Mouse (Mus musculus) heart, embryonic 10.5 days (tissue): ENCODE measurements around the gene Cadps2. TPM values are rescaled to one million over a fixed set of nuclear protein-coding genes. Genes with fewer than 3 reads are reported as not detected.
A peak's percentile ranks its signal among the peaks of the same experiment; 100 is the strongest.

Source experiments
- DNase-seq: peaks from one replicate; pipeline ENCODE4 v3.0.0-alpha.2; 2017; ENCODE audit warnings: low spot score
- H3K27ac ChIP-seq: fragments of 300-500 bp; sonication (generic); 2 replicates; pipeline ENCODE4 v1.5.1; 2016; ENCODE audit warnings: mild to moderate bottlenecking
- H3K27me3 ChIP-seq: fragments of 300-500 bp; sonication (generic); 2 replicates; pipeline ENCODE4 v1.6.1; 2016; ENCODE audit warnings: mild to moderate bottlenecking; ENCODE audit not compliant: poor library complexity, insufficient read depth, severe bottlenecking
- H3K36me3 ChIP-seq: fragments of 300-500 bp; sonication (generic); 2 replicates; pipeline ENCODE4 v1.6.1; 2016; ENCODE audit warnings: mild to moderate bottlenecking, moderate library complexity
- H3K4me1 ChIP-seq: fragments of 300-500 bp; sonication (generic); 2 replicates; pipeline ENCODE4 v1.6.1; 2016; ENCODE audit warnings: mild to moderate bottlenecking
- H3K4me3 ChIP-seq: fragments of 300-500 bp; sonication (generic); 2 replicates; pipeline ENCODE4 v1.5.1; 2016; ENCODE audit warnings: mild to moderate bottlenecking, moderate library complexity
- H3K9me3 ChIP-seq: fragments of 300-500 bp; sonication (generic); 2 replicates; pipeline ENCODE4 v1.6.1; 2016; ENCODE audit warnings: mild to moderate bottlenecking, moderate library complexity
- WGBS: fragments of 180-500 bp; shearing (Covaris S2); methylation state at CpG from one replicate; pipeline ENCODE4 v1.1.7; 2016; 5-methylcytosine and 5-hydroxymethylcytosine counted together
- polyA plus RNA-seq: library from polyadenylated mRNA; unstranded; fragments of >200 nt; fragmentation: Nextera tagmentation; extraction: Ambion mirVana; gene quantifications from 2 replicates; pipeline ENCODE4 v1.2.1, GENCODE M21; 2016

Gene Cadps2
- polyA plus RNA-seq, 1 experiment from 2014 or later = 0.99 TPM

DNA sequence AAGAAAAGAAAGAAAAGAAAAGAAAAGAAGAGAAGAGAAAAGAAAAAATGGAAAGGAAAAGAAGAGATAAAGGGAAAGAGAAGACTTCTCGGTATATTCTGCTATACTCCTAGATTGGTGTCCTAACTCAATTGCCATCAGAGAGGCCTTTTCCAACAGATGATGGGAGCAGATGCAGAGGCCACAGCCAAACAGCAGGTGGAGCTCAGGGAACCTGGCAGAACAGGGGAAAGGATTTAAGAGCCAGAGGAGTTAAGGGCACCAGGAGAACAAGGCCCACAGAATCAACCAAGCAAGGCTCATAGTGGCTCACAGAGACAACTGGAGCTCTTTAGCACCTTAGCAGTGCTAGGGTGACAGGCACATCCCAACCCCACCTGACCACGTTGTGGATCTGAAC, 366.5 kb downstream of the Cadps2 start:
- no peaks in the 10 kb centered on the region for H3K4me1 ChIP-seq
- no peak overlapping the region for H3K4me3 ChIP-seq
- no peaks in the 10 kb centered on the region for H3K9me3 ChIP-seq
- no peak for DNase-seq
- H3K27ac ChIP-seq = no peak overlapping the region
- H3K36me3 ChIP-seq = no peaks in the 10 kb centered on the region
- H3K27me3 ChIP-seq = no peaks in the 10 kb centered on the region
- WGBS = 46% methylated on average over 2 of the region's 2 CpGs

GRCm38 (mm10) chr6:23471830-23472229, 367.4 kb downstream of the Cadps2 start:
- Histone ChIP-seq H3K27ac (no peak overlapping the region), H3K36me3 (no peaks in the 10 kb centered on the region), H3K27me3 (no peaks in the 10 kb centered on the region), H3K9me3 (no peaks in the 10 kb centered on the region), H3K4me1 (no peaks in the 10 kb centered on the region), H3K4me3 (no peak overlapping the region)
- 69% methylated on average over 2 of the region's 2 CpGs for whole genome bisulfite sequencing
- DNase-seq = no peak

- H3K4me1 ChIP-seq = no peaks in the 10 kb centered on the region
- WGBS = 86% methylated on average over 4 of the region's 4 CpGs
- DNase-seq = no peak
- no peaks in the 10 kb centered on the region for H3K36me3 ChIP-seq
- no peaks in the 10 kb centered on the region for H3K27me3 ChIP-seq
- no peaks in the 10 kb centered on the region for H3K9me3 ChIP-seq
- no peak overlapping the region for H3K27ac ChIP-seq
- H3K4me3 ChIP-seq = no peak overlapping the region
Observed at GRCm38 (mm10) chr6:23467885-23468284, 371.3 kb downstream of the Cadps2 start.

DNA sequence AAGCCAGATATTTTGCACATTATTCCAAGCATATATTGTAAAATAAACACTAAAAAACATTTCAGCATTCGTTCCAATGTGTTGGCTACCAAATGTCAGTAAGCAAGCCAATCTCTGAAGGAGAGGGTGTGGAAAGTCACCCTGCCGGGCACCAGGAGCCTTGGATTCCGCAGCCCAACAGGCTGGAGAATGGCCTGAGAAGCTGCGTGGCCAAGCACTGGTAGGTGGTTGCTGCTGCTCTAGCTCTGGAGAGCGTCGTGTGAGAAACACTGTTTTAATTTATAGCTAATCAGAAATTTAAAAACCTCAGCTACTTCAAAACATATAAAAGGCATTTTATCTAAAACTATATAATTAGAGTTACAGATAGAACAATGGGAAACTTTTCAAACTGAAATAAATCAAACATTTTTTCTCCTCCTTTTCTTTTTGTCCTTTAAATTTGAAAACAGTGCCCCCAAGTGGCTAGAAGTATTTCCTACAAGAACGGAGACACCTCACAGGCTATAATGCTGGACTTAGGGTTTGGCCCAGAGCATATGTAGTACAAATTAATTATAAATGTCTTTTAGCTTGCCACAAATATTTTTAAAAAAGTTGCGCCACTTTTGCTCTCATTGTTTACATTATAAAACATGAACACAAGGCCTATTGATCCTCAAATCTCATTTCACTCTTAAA, 376.5 kb downstream of the Cadps2 start:
- 17% methylated on average over 8 of the region's 8 CpGs for WGBS
- no peaks in the 10 kb centered on the region for H3K4me1 ChIP-seq
- no peak for DNase-seq
- no peaks in the 10 kb centered on the region for H3K9me3 ChIP-seq
- H3K27me3 ChIP-seq = no peaks in the 10 kb centered on the region
- H3K4me3 ChIP-seq = no peak overlapping the region
- no peak overlapping the region for H3K27ac ChIP-seq
- H3K36me3 ChIP-seq = no peaks in the 10 kb centered on the region

DNA sequence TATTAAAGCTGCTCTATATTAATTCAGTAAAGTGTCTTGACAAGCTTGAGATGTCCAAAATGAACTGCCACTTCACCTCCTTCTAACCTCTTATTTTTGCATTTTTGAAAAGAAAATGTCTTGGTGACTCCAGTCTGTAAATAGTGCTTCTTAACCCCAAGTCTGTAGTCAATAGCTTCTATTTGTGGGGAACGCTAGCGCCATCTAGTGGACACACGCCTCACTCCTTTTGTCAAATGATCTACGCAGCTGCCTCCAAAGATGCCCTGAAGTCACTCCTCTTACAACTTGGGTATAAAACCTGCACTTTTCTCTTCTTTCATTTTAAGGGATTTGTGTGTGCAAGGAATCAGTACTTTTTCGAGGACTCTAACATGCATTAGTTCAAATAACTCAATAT, 381.5 kb downstream of the Cadps2 start:
- Histone ChIP-seq H3K36me3 (no peaks in the 10 kb centered on the region), H3K4me3 (no peak overlapping the region), H3K4me1 (no peaks in the 10 kb centered on the region), H3K27ac (no peak overlapping the region), H3K27me3 (no peaks in the 10 kb centered on the region), H3K9me3 (no peaks in the 10 kb centered on the region)
- WGBS = 2% methylated on average over 5 of the region's 5 CpGs
- DNase-seq = peak; percentile 79

DNA sequence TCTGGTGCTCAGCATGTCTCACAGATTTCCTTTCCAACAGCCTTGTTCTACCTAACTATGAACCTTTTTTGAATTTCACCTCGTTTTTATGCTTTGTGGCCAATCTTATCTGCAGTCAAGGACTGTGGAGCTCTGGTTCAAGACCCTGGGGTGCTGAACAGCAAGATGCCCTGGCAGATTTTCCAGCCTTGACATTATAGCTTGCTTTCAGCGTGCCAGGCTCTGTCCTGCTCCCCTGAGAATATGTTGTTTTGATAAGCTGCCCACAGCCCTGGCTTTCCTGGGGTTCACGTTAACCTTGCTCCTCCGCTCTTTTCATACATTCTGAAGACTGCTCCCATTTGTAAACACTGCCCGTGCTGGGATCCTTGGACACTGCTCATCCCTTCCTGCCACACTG, 385.3 kb downstream of the Cadps2 start:
- Histone ChIP-seq H3K4me1 (no peaks in the 10 kb centered on the region), H3K4me3 (no peak overlapping the region), H3K27ac (no peak overlapping the region), H3K36me3 (no peaks in the 10 kb centered on the region), H3K9me3 (no peaks in the 10 kb centered on the region), H3K27me3 (no peaks in the 10 kb centered on the region)
- 61% methylated on average over 5 of the region's 5 CpGs for WGBS
- no peak for DNase-seq

- H3K9me3 ChIP-seq = no peaks in the 10 kb centered on the region
- no peak overlapping the region for H3K4me3 ChIP-seq
- H3K4me1 ChIP-seq = no peaks in the 10 kb centered on the region
- no peak overlapping the region for H3K27ac ChIP-seq
- no peaks in the 10 kb centered on the region for H3K27me3 ChIP-seq
- no peak for DNase-seq
- no peaks in the 10 kb centered on the region for H3K36me3 ChIP-seq
- WGBS = 70% methylated on average over 3 of the region's 3 CpGs
Observed at GRCm38 (mm10) chr6:23439897-23440296, 399.3 kb downstream of the Cadps2 start.

- WGBS = 10% methylated on average over 12 of the region's 12 CpGs
- Histone ChIP-seq H3K27ac (no peak overlapping the region), H3K9me3 (no peaks in the 10 kb centered on the region), H3K4me3 (no peak overlapping the region), H3K4me1 (no peaks in the 10 kb centered on the region), H3K36me3 (no peaks in the 10 kb centered on the region), H3K27me3 (no peaks in the 10 kb centered on the region)
- no peak for DNase-seq
Observed at GRCm38 (mm10) chr6:23410256-23411049, 428.8 kb downstream of the Cadps2 start.

DNA sequence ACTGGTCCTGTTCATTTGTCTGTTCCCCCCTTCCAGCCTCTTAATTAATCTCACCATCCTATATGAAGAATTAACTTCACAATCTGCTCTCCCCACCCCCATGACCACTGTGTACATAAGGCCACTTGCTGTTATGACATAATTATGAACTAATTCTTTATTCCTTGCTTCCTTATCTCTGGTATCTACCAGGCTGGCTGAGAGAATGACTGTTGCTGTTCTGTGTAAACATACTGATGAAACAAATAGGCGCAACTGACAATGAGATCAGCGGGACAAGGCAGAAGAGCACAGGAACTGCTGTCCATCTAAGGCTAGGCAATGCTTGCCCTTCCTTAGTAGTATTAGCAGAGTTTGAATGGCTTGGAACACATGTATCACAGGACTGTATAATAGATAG, 445.1 kb downstream of the Cadps2 start:
- 89% methylated on average over 2 of the region's 2 CpGs for WGBS
- Histone ChIP-seq H3K9me3 (no peaks in the 10 kb centered on the region), H3K4me3 (no peak overlapping the region), H3K36me3 (no peaks in the 10 kb centered on the region), H3K27ac (no peak overlapping the region), H3K27me3 (no peaks in the 10 kb centered on the region), H3K4me1 (no peaks in the 10 kb centered on the region)
- DNase-seq = no peak

DNA sequence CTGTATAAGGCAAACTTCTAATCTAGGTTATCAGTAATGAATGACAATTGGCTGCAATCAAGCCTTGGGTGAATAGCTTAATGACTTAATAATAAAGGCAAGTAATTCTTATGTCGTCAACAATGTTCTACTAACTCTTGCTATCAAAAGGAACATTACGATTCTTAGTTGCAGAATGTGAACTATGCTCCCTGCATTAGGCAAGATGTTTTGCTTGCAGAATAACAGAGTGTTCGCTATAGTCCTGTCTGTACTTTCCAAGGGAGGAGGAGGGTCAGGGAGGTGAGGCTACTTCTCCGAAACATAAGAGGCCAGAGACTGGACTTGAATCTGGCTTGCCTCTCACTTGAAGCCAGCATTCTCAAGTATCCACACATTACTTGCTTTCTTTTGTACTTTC, 446.5 kb downstream of the Cadps2 start:
- Histone ChIP-seq H3K9me3 (no peaks in the 10 kb centered on the region), H3K4me3 (no peak overlapping the region), H3K27me3 (no peaks in the 10 kb centered on the region), H3K27ac (no peak overlapping the region), H3K4me1 (no peaks in the 10 kb centered on the region), H3K36me3 (no peaks in the 10 kb centered on the region)
- DNase-seq = no peak
- WGBS = 86% methylated on average over 4 of the region's 4 CpGs

- no peak overlapping the region for H3K4me3 ChIP-seq
- no peak for DNase-seq
- no peaks in the 10 kb centered on the region for H3K4me1 ChIP-seq
- H3K27ac ChIP-seq = no peak overlapping the region
- H3K9me3 ChIP-seq = no peaks in the 10 kb centered on the region
- WGBS = 49% methylated on average over 5 of the region's 5 CpGs
- no peaks in the 10 kb centered on the region for H3K27me3 ChIP-seq
- H3K36me3 ChIP-seq = no peaks in the 10 kb centered on the region
Observed at GRCm38 (mm10) chr6:23386711-23387110, 452.5 kb downstream of the Cadps2 start.

DNA sequence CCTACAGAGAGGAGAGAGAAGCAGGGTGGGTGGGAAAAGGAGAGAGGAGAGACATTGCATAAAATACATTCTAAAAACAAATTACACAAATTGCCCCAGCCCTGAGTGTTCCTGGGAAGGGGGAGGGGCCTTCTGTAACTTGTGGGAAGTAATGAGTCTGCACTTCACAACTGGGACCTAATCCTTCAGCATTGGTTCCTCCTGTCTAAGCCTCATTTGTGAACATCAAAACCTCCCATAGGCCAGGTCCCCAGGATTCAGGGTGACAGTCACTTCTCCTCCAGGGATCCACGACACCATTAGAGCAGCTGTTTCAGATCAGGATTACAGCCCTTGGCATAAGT, 456.2 kb downstream of the Cadps2 start:
- no peak for DNase-seq
- H3K27ac ChIP-seq = no peak overlapping the region
- 32% methylated on average over 1 of the region's 1 CpGs for WGBS

GRCm38 (mm10) chr6:23382283-23383003, 456.8 kb downstream of the Cadps2 start:
- Histone ChIP-seq H3K27ac (no peak overlapping the region), H3K4me1 (no peaks in the 10 kb centered on the region), H3K36me3 (no peaks in the 10 kb centered on the region), H3K4me3 (no peak overlapping the region), H3K27me3 (no peaks in the 10 kb centered on the region), H3K9me3 (no peaks in the 10 kb centered on the region)
- DNase-seq = no peak
- WGBS = 57% methylated on average over 12 of the region's 12 CpGs

More for the DNA sequence above, 456.2 kb downstream of the Cadps2 start:
- Histone ChIP-seq H3K4me1 (no peaks in the 10 kb centered on the region), H3K9me3 (no peaks in the 10 kb centered on the region), H3K4me3 (no peak overlapping the region), H3K27me3 (no peaks in the 10 kb centered on the region), H3K36me3 (no peaks in the 10 kb centered on the region)
